Mouse (Mus musculus) mouse embryonic stem cell (cell line): ENCODE data around the gene Shank2.

ENCODE experiments used
- in situ Hi-C, 2 experiments: fragments of 300-500 bp; cut with MboI; formaldehyde crosslinking; loops; 1 replicate in 1 of 2; 3 replicates in 1 of 2; pipeline ENCODE4 v1.14.3; 2019 to 2020; ENCODE audit warnings: low sequenced_read_pairs in 2 of 2, low pct_unique_long_range_greater_than_20kb in 1 of 2, mixed read lengths in 1 of 2; ENCODE audit not compliant: unreplicated experiment in 1 of 2

Shank2 gene

GRCm38 (mm10) chr7:144142036-144142435 lies 140.3 kb downstream of the Shank2 start:
- in situ Hi-C loops, result no loop called here

- in situ Hi-C loops, result no loop called here
Measured at GRCm38 (mm10) chr7:144143941-144144340, 142.2 kb downstream of the Shank2 start.

GRCm38 (mm10) chr7:144148111-144148510 lies 146.4 kb downstream of the Shank2 start:
- in situ Hi-C loops, result no loop called here

- in situ Hi-C loops, result no loop called here
Measured at GRCm38 (mm10) chr7:144153124-144153523, 151.4 kb downstream of the Shank2 start.

- in situ Hi-C loops, result no loop called here
Measured at GRCm38 (mm10) chr7:144153682-144154081, 152.0 kb downstream of the Shank2 start.

- in situ Hi-C loops, result no loop called here
Measured at GRCm38 (mm10) chr7:144157936-144158335, 156.2 kb downstream of the Shank2 start.

- in situ Hi-C loops, result no loop called here
Measured at GRCm38 (mm10) chr7:144159556-144159955, 157.8 kb downstream of the Shank2 start.

- in situ Hi-C loops, result no loop called here
Measured at GRCm38 (mm10) chr7:144160066-144160465, 158.3 kb downstream of the Shank2 start.

GRCm38 (mm10) chr7:144160646-144161249 lies 159.0 kb downstream of the Shank2 start:
- in situ Hi-C loops, result no loop called here

- in situ Hi-C loops, result no loop called here
Measured at GRCm38 (mm10) chr7:144170272-144170671, 168.5 kb downstream of the Shank2 start.

GRCm38 (mm10) chr7:144170686-144171085 lies 169.0 kb downstream of the Shank2 start:
- in situ Hi-C loops, result no loop called here

GRCm38 (mm10) chr7:144173869-144174268 lies 172.1 kb downstream of the Shank2 start:
- in situ Hi-C loops, result no loop called here

- in situ Hi-C loops, result no loop called here
Measured at GRCm38 (mm10) chr7:144174329-144174728, 172.6 kb downstream of the Shank2 start.

GRCm38 (mm10) chr7:144175025-144175424 lies 173.3 kb downstream of the Shank2 start:
- in situ Hi-C loops, result no loop called here

GRCm38 (mm10) chr7:144175481-144176233 lies 173.9 kb downstream of the Shank2 start:
- in situ Hi-C loops, result no loop called here

- in situ Hi-C loops, result no loop called here
Measured at GRCm38 (mm10) chr7:144176234-144176730, 174.6 kb downstream of the Shank2 start.

- in situ Hi-C loops, result no loop called here
Measured at GRCm38 (mm10) chr7:144179436-144179835, 177.7 kb downstream of the Shank2 start.

GRCm38 (mm10) chr7:144180885-144181284 lies 179.2 kb downstream of the Shank2 start:
- in situ Hi-C loops, result no loop called here

GRCm38 (mm10) chr7:144187869-144188430 lies 186.2 kb downstream of the Shank2 start:
- in situ Hi-C loops, result no loop called here

GRCm38 (mm10) chr7:144189446-144189845 lies 187.7 kb downstream of the Shank2 start:
- in situ Hi-C loops, result no loop called here
